Comparison of ENCODE assay signal across 14 mouse cellular contexts in genomic region chr12:34811673-34812613, GRCm38 (mm10).
"Had no signal": no experiment of that assay in that cellular context is flagged by ENCODE, and none has a peak within 500 bp of the region (broad histone marks: within the 10 kb centered on the region; RNA-seq: fewer than 3 reads in every experiment).

No protein-coding gene starts in this region.

- H3K4me2 ChIP-seq: limb, embryonic 13.5 days; midbrain, embryonic 13.5 days; neural tube, embryonic 15.5 days had no signal

- H3K36me3 ChIP-seq: limb, embryonic 13.5 days; midbrain, embryonic 13.5 days; neural tube, embryonic 15.5 days had no signal

- H3K27ac ChIP-seq: limb, embryonic 13.5 days; liver, embryonic 14.5 days; midbrain, embryonic 13.5 days; neural tube, embryonic 15.5 days had no signal

- H3K4me3 ChIP-seq: limb, embryonic 13.5 days; midbrain, embryonic 13.5 days; myocyte; neural tube, embryonic 15.5 days had no signal

- H3K9ac ChIP-seq: limb, embryonic 13.5 days; liver, embryonic 14.5 days; midbrain, embryonic 13.5 days; neural tube, embryonic 15.5 days had no signal

- H3K9me3 ChIP-seq: limb, embryonic 13.5 days; midbrain, embryonic 13.5 days; neural tube, embryonic 15.5 days had no signal

- DNase-seq: kidney, adult 11 months; kidney, postnatal 10 days; left cerebral cortex, postnatal 4 days; lung, adult 18-20 months; lung, postnatal 36 days; right cerebral cortex, adult 18-20 months; right cerebral cortex, postnatal 25 days; thymus, adult 2 months; thymus, postnatal 25 days had no signal

- ATAC-seq: midbrain, embryonic 13.5 days had no signal

- H3K4me1 ChIP-seq: midbrain, embryonic 13.5 days; neural tube, embryonic 15.5 days had no signal

- H3K27me3 ChIP-seq: limb, embryonic 13.5 days; midbrain, embryonic 13.5 days; neural tube, embryonic 15.5 days had no signal
